Mouse (Mus musculus) erythroblast, embryonic 14.5 days (primary cell): ENCODE measurements around the gene Polr1d. TPM values are rescaled to one million over a fixed set of nuclear protein-coding genes. Genes with fewer than 3 reads are reported as not detected.

ENCODE experiments used
- H3K27me3 ChIP-seq: 2 replicates; pipeline ENCODE4 v1.6.1; 2012; ENCODE audit warnings: inconsistent platforms; ENCODE audit not compliant: control insufficient read depth
- H3K36me3 ChIP-seq: 2 replicates; pipeline ENCODE4 v1.6.1; 2012; ENCODE audit warnings: mild to moderate bottlenecking, inconsistent platforms; ENCODE audit not compliant: control insufficient read depth
- H3K4me1 ChIP-seq: 2 replicates; pipeline ENCODE4 v1.6.1; 2012; ENCODE audit warnings: inconsistent platforms; ENCODE audit not compliant: control insufficient read depth
- H3K4me3 ChIP-seq: replicated peaks from 2 replicates; pipeline ENCODE3; 2012; ENCODE audit warnings: moderate library complexity, mild to moderate bottlenecking, inconsistent platforms
- H3K9me3 ChIP-seq: 2 replicates; pipeline ENCODE4 v1.6.1; 2012; ENCODE audit warnings: low read length, inconsistent platforms, mixed read lengths; ENCODE audit not compliant: control insufficient read depth
- GATA1 ChIP-seq: IDR thresholded peaks from 2 replicates; pipeline ENCODE4 v1.6.1; 2012; ENCODE audit warnings: low read length, inconsistent platforms, mixed read lengths
- TAL1 ChIP-seq: IDR thresholded peaks from 3 replicates; pipeline ENCODE4 v1.6.1; 2012; ENCODE audit warnings: low read length, inconsistent platforms, mixed read lengths
- polyA plus RNA-seq: library from polyadenylated mRNA; stranded (reverse); fragments of >175 nt; gene quantifications from 2 replicates; pipeline ENCODE4 v1.2.3, GENCODE M21; 2012

Gene Polr1d
- polyA plus RNA-seq, 1 experiment = 6.5 TPM

GRCm38 (mm10) chr5:147154806-147155371 is 78.0 kb downstream of the Polr1d start:
- Histone ChIP-seq H3K36me3 (no peaks in the 10 kb centered on the region), H3K9me3 (no peaks in the 10 kb centered on the region), H3K27me3 (peaks cover 10% of the 10 kb centered on the region), H3K4me3 (no peak overlapping the region), H3K4me1 (no peaks in the 10 kb centered on the region)
- TF ChIP-seq GATA1 (no peak), TAL1 (no peak)

- peaks cover 10% of the 10 kb centered on the region for H3K27me3 ChIP-seq
- no peak overlapping the region for H3K4me3 ChIP-seq
- no peaks in the 10 kb centered on the region for H3K4me1 ChIP-seq
- H3K36me3 ChIP-seq = no peaks in the 10 kb centered on the region
- no peaks in the 10 kb centered on the region for H3K9me3 ChIP-seq
- no peak for TF ChIP-seq TAL1
- no peak for TF ChIP-seq GATA1
Observed at GRCm38 (mm10) chr5:147155449-147156133, 78.7 kb downstream of the Polr1d start.

- H3K4me1 ChIP-seq = no peaks in the 10 kb centered on the region
- TF ChIP-seq GATA1 = no peak
- TF ChIP-seq TAL1 = no peak
Observed at GRCm38 (mm10) chr5:147156376-147156775, 79.5 kb downstream of the Polr1d start.

GRCm38 (mm10) chr5:147157441-147157840 is 80.6 kb downstream of the Polr1d start:
- Histone ChIP-seq H3K4me1 (no peaks in the 10 kb centered on the region), H3K9me3 (no peaks in the 10 kb centered on the region), H3K27me3 (peaks cover 10% of the 10 kb centered on the region), H3K4me3 (no peak overlapping the region), H3K36me3 (no peaks in the 10 kb centered on the region)
- TF ChIP-seq GATA1 (no peak), TAL1 (no peak)

More at GRCm38 (mm10) chr5:147156376-147156775, 79.5 kb downstream of the Polr1d start:
- no peaks in the 10 kb centered on the region for H3K9me3 ChIP-seq
- no peak overlapping the region for H3K4me3 ChIP-seq
- H3K36me3 ChIP-seq = no peaks in the 10 kb centered on the region
- H3K27me3 ChIP-seq = peaks cover 10% of the 10 kb centered on the region

GRCm38 (mm10) chr5:147159320-147159719 is 82.5 kb downstream of the Polr1d start:
- no peaks in the 10 kb centered on the region for H3K4me1 ChIP-seq
- no peak overlapping the region for H3K4me3 ChIP-seq
- peaks cover 10% of the 10 kb centered on the region for H3K27me3 ChIP-seq
- no peaks in the 10 kb centered on the region for H3K36me3 ChIP-seq
- no peak for TF ChIP-seq GATA1
- TF ChIP-seq TAL1 = no peak
- no peaks in the 10 kb centered on the region for H3K9me3 ChIP-seq

GRCm38 (mm10) chr5:147159792-147160191 is 82.9 kb downstream of the Polr1d start:
- no peak for TF ChIP-seq TAL1
- TF ChIP-seq GATA1 = no peak
- no peaks in the 10 kb centered on the region for H3K9me3 ChIP-seq
- peaks cover 10% of the 10 kb centered on the region for H3K27me3 ChIP-seq
- H3K36me3 ChIP-seq = no peaks in the 10 kb centered on the region
- H3K4me3 ChIP-seq = no peak overlapping the region
- H3K4me1 ChIP-seq = no peaks in the 10 kb centered on the region

Other genes starting within 250 kb of the Polr1d start
- gene Rpl21, start 244.2 kb upstream of the Polr1d start, polyA plus RNA-seq = 11.5 and 12.9 TPM in 2 replicates
- gene Rasl11a, start 232.0 kb upstream of the Polr1d start, polyA plus RNA-seq = 0.05 and 0.14 TPM in 2 replicates
- 4.9 and 6.2 TPM in 2 replicates for gene Gtf3a, start 128.4 kb upstream of the Polr1d start, polyA plus RNA-seq
- gene Mtif3, start 113.2 kb upstream of the Polr1d start, polyA plus RNA-seq = 0.55 and 0.79 TPM in 2 replicates
- gene Lnx2, start 464 bp upstream of the Polr1d start, polyA plus RNA-seq = 0.10 and 0.14 TPM in 2 replicates
- gene Gsx1, start 111.6 kb downstream of the Polr1d start, polyA plus RNA-seq = not detected in 2 replicates
- not detected in 2 replicates for gene Pdx1, start 192.9 kb downstream of the Polr1d start, polyA plus RNA-seq
- 0.03 TPM in 1 of 2 replicates, not detected in the other for gene Cdx2, start 230.2 kb downstream of the Polr1d start, polyA plus RNA-seq
- gene Urad, start 245.4 kb downstream of the Polr1d start, polyA plus RNA-seq = not detected in 2 replicates